Mouse (Mus musculus): ENCODE results near the gene Gstt2. TPM values are rescaled to one million over a fixed set of nuclear protein-coding genes. Genes with fewer than 3 reads are reported as not detected.

The Gstt2 gene
- polyA plus RNA-seq, 1 experiment from 2014 or later, result 8.3 TPM

- H3K9me3 ChIP-seq (ENCODE audit: control insufficient read depth, low read length), result no peaks in the 10 kb centered on the region
- no peaks in the 10 kb centered on the region for H3K4me1 ChIP-seq (replicated peaks; ENCODE audit: control insufficient read depth, insufficient read depth, low read length)
- H3K36me3 ChIP-seq (replicated peaks; ENCODE audit: control insufficient read depth, insufficient read depth), result no peaks in the 10 kb centered on the region
- no peak overlapping the region for H3K27ac ChIP-seq
- DNase-seq (ENCODE audit: low spot score) (no peak), ATAC-seq (ENCODE audit: low FRiP score) (no peak)
- H3K4me3 ChIP-seq (replicated peaks; ENCODE audit: low read length), result no peak overlapping the region
- no peak overlapping the region for H3K9ac ChIP-seq
- no peaks in the 10 kb centered on the region for H3K27me3 ChIP-seq (ENCODE audit: control insufficient read depth, insufficient read depth, low read length)
- H3K4me2 ChIP-seq (replicated peaks), result no peak overlapping the region
- 86% methylated on average over 5 of the region's 5 CpGs for WGBS
These were observed 17.3 kb downstream of the Gstt2 start for GRCm38 (mm10) chr10:75819882-75820281.

GRCm38 (mm10) chr10:75818641-75819040, 18.6 kb downstream of the Gstt2 start:
- H3K9ac ChIP-seq, result no peak overlapping the region
- no peaks in the 10 kb centered on the region for H3K36me3 ChIP-seq (replicated peaks; ENCODE audit: control insufficient read depth, insufficient read depth)
- no peak overlapping the region for H3K4me3 ChIP-seq (replicated peaks; ENCODE audit: low read length)
- WGBS, result 66% methylated on average over 10 of the region's 10 CpGs
- H3K27me3 ChIP-seq (ENCODE audit: control insufficient read depth, insufficient read depth, low read length), result no peaks in the 10 kb centered on the region
- ATAC-seq (ENCODE audit: low FRiP score) (no peak), DNase-seq (ENCODE audit: low spot score) (no peak)
- no peaks in the 10 kb centered on the region for H3K9me3 ChIP-seq (ENCODE audit: control insufficient read depth, low read length)
- no peaks in the 10 kb centered on the region for H3K4me1 ChIP-seq (replicated peaks; ENCODE audit: control insufficient read depth, insufficient read depth, low read length)
- no peak overlapping the region for H3K4me2 ChIP-seq (replicated peaks)
- H3K27ac ChIP-seq, result no peak overlapping the region

- DNase-seq (ENCODE audit: low spot score) (no peak), ATAC-seq (ENCODE audit: low FRiP score) (no peak)
- Histone ChIP-seq H3K4me1 (replicated peaks; ENCODE audit: control insufficient read depth, insufficient read depth, low read length) (no peaks in the 10 kb centered on the region), H3K9ac (no peak overlapping the region), H3K4me3 (replicated peaks; ENCODE audit: low read length) (no peak overlapping the region), H3K9me3 (ENCODE audit: control insufficient read depth, low read length) (no peaks in the 10 kb centered on the region), H3K27me3 (ENCODE audit: control insufficient read depth, insufficient read depth, low read length) (no peaks in the 10 kb centered on the region), H3K4me2 (replicated peaks) (no peak overlapping the region), H3K27ac (no peak overlapping the region), H3K36me3 (replicated peaks; ENCODE audit: control insufficient read depth, insufficient read depth) (no peaks in the 10 kb centered on the region)
- WGBS, result 82% methylated on average over 2 of the region's 2 CpGs
These were observed 33.0 kb downstream of the Gstt2 start for GRCm38 (mm10) chr10:75804217-75804616.

GRCm38 (mm10) chr10:75798176-75798696, 39.0 kb downstream of the Gstt2 start, which contains the start of gene Gstt1:
Gene Gstt1, minus strand, starts transcription at chr10:75798584.
- no peak within 1 kb of the TSS for H3K27ac ChIP-seq
- no peaks in the 10 kb centered on the region for H3K36me3 ChIP-seq (replicated peaks; ENCODE audit: control insufficient read depth, insufficient read depth)
- WGBS, result 3% methylated on average over 18 of the region's 18 CpGs
- H3K9me3 ChIP-seq (ENCODE audit: control insufficient read depth, low read length), result no peaks in the 10 kb centered on the region
- H3K27me3 ChIP-seq (ENCODE audit: control insufficient read depth, insufficient read depth, low read length), result peaks cover 8% of the 10 kb centered on the region
- H3K4me1 ChIP-seq (replicated peaks; ENCODE audit: control insufficient read depth, insufficient read depth, low read length), result no peaks in the 10 kb centered on the region; the same call in 1 of the 2 replicates
- H3K4me2 ChIP-seq (replicated peaks), result peak within 1 kb of the TSS; percentile 56
- DNase-seq (ENCODE audit: low spot score), result peak; percentile 25
- H3K4me3 ChIP-seq (replicated peaks; ENCODE audit: low read length), result peak within 1 kb of the TSS; percentile 31
- peak within 1 kb of the TSS; percentile 47 for H3K9ac ChIP-seq
- 0 out of 2 replicates have a peak, but pooled peaks have one; percentile 11 for ATAC-seq (ENCODE audit: low FRiP score)

GRCm38 (mm10) chr10:75797619-75798175, 39.5 kb downstream of the Gstt2 start:
- Histone ChIP-seq H3K4me3 (replicated peaks; ENCODE audit: low read length) (peak overlapping the region; percentile 31), H3K9ac (peak overlapping the region; percentile 47), H3K9me3 (ENCODE audit: control insufficient read depth, low read length) (no peaks in the 10 kb centered on the region), H3K27me3 (ENCODE audit: control insufficient read depth, insufficient read depth, low read length) (peaks cover 8% of the 10 kb centered on the region), H3K4me2 (replicated peaks) (peak overlapping the region; percentile 56), H3K36me3 (replicated peaks; ENCODE audit: control insufficient read depth, insufficient read depth) (no peaks in the 10 kb centered on the region), H3K4me1 (replicated peaks; ENCODE audit: control insufficient read depth, insufficient read depth, low read length) (no peaks in the 10 kb centered on the region; the same call in 1 of the 2 replicates), H3K27ac (no peak overlapping the region)
- DNase-seq (ENCODE audit: low spot score) (peak; percentile 31), ATAC-seq (ENCODE audit: low FRiP score) (peak; percentile 81)
- WGBS, result under 1% methylated on average over 12 of the region's 12 CpGs

GRCm38 (mm10) chr10:75796731-75797516, 40.3 kb downstream of the Gstt2 start:
- Histone ChIP-seq H3K27ac (no peak overlapping the region), H3K27me3 (ENCODE audit: control insufficient read depth, insufficient read depth, low read length) (peaks cover 8% of the 10 kb centered on the region), H3K4me3 (replicated peaks; ENCODE audit: low read length) (peak overlapping the region; percentile 31), H3K9me3 (ENCODE audit: control insufficient read depth, low read length) (no peaks in the 10 kb centered on the region), H3K9ac (peak overlapping the region; percentile 47), H3K36me3 (replicated peaks; ENCODE audit: control insufficient read depth, insufficient read depth) (no peaks in the 10 kb centered on the region), H3K4me1 (replicated peaks; ENCODE audit: control insufficient read depth, insufficient read depth, low read length) (no peaks in the 10 kb centered on the region; the same call in 1 of the 2 replicates), H3K4me2 (replicated peaks) (peak overlapping the region; percentile 56)
- WGBS, result 47% methylated on average over 11 of the region's 11 CpGs
- DNase-seq (ENCODE audit: low spot score), result no peak
- ATAC-seq (ENCODE audit: low FRiP score), result no peak

- DNase-seq (ENCODE audit: low spot score) (no peak), ATAC-seq (ENCODE audit: low FRiP score) (no peak)
- WGBS, result 37% methylated on average over 3 of the region's 3 CpGs
- H3K9ac ChIP-seq, result no peak overlapping the region
- H3K4me1 ChIP-seq (replicated peaks; ENCODE audit: control insufficient read depth, insufficient read depth, low read length), result no peaks in the 10 kb centered on the region; the same call in 1 of the 2 replicates
- H3K36me3 ChIP-seq (replicated peaks; ENCODE audit: control insufficient read depth, insufficient read depth), result no peaks in the 10 kb centered on the region
- H3K27me3 ChIP-seq (ENCODE audit: control insufficient read depth, insufficient read depth, low read length), result peaks cover 8% of the 10 kb centered on the region
- H3K27ac ChIP-seq, result no peak overlapping the region
- H3K4me2 ChIP-seq (replicated peaks), result no peak overlapping the region
- no peaks in the 10 kb centered on the region for H3K9me3 ChIP-seq (ENCODE audit: control insufficient read depth, low read length)
- no peak overlapping the region for H3K4me3 ChIP-seq (replicated peaks; ENCODE audit: low read length)
These were observed 42.3 kb downstream of the Gstt2 start for GRCm38 (mm10) chr10:75794880-75795279.

GRCm38 (mm10) chr10:75790773-75791172, 46.5 kb downstream of the Gstt2 start:
- H3K9ac ChIP-seq, result 0 out of 2 replicates have a peak overlapping the region, but pooled peaks have one; percentile 31
- H3K36me3 ChIP-seq (replicated peaks; ENCODE audit: control insufficient read depth, insufficient read depth), result no peaks in the 10 kb centered on the region
- H3K27me3 ChIP-seq (ENCODE audit: control insufficient read depth, insufficient read depth, low read length), result no peaks in the 10 kb centered on the region
- ATAC-seq (ENCODE audit: low FRiP score), result no peak
- WGBS, result 21% methylated on average over 7 of the region's 7 CpGs
- H3K27ac ChIP-seq, result no peak overlapping the region
- DNase-seq (ENCODE audit: low spot score), result no peak
- H3K4me2 ChIP-seq (replicated peaks), result no peak overlapping the region
- no peaks in the 10 kb centered on the region for H3K4me1 ChIP-seq (replicated peaks; ENCODE audit: control insufficient read depth, insufficient read depth, low read length)
- H3K9me3 ChIP-seq (ENCODE audit: control insufficient read depth, low read length), result no peaks in the 10 kb centered on the region
- no peak overlapping the region for H3K4me3 ChIP-seq (replicated peaks; ENCODE audit: low read length)

GRCm38 (mm10) chr10:75789841-75790240, 47.4 kb downstream of the Gstt2 start:
- DNase-seq (ENCODE audit: low spot score) (no peak), ATAC-seq (ENCODE audit: low FRiP score) (no peak)
- no peaks in the 10 kb centered on the region for H3K9me3 ChIP-seq (ENCODE audit: control insufficient read depth, low read length)
- H3K36me3 ChIP-seq (replicated peaks; ENCODE audit: control insufficient read depth, insufficient read depth), result no peaks in the 10 kb centered on the region
- H3K9ac ChIP-seq, result no peak overlapping the region
- 83% methylated on average over 5 of the region's 5 CpGs for WGBS
- H3K27ac ChIP-seq, result no peak overlapping the region
- no peak overlapping the region for H3K4me3 ChIP-seq (replicated peaks; ENCODE audit: low read length)
- no peak overlapping the region for H3K4me2 ChIP-seq (replicated peaks)
- no peaks in the 10 kb centered on the region for H3K4me1 ChIP-seq (replicated peaks; ENCODE audit: control insufficient read depth, insufficient read depth, low read length)
- H3K27me3 ChIP-seq (ENCODE audit: control insufficient read depth, insufficient read depth, low read length), result no peaks in the 10 kb centered on the region
